Mouse (Mus musculus) c-Kit-negative CD71-positive TER-119-positive erythroid progenitor cells, embryonic 14.5 days (primary cell): ENCODE results near the gene Dock4.

Experiments
- DNase-seq: peaks from one replicate; pipeline ENCODE4 v3.0.0-alpha.2; 2013; ENCODE audit warnings: low read depth, low spot score

Dock4 gene

DNA sequence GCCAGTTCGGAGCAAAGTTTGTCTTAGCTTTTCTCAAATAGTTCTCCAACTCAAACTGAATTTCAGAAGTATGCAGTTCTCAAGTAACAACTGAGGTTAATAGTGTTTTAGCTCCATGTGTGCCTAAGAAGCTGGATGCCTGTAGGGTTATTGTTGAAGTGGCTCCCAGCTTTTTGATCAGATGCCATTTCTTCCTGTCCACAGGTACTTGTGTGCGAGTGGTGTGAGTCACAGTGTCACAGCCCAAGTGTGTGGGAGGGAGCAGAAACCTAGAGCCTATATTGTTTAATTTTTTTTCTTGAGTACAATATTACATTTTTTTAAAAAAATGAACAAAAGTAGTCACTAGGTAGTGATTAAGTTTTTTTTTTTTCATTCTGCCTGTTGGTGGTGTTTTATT, 313.5 kb downstream of the Dock4 start:
- no peak for DNase-seq

DNA sequence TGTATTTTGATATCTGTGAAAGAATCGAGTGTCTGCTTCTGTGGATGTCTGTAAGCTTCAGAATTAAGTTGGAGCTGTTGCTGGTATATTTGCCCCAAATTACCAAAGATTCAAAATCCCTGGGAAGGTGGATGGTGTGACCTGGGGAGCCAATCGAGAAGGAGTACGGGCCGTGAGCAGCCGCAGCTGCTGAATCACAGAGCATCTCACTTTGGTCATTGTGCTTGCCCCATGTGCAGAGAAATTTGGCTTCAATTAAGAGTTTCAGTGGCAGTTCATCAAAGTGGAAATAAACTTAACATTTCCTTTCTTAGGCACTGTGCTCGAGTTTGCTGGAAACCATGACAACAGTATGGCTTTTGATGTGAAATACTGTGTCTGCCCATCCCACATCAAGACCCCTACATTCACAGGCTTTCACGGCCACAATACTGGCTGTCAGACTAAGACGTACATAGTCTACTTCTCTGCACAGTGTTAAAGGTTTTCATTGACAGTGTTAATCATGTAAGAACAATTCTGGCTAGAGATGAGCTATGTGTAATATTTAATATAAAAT, 321.6 kb downstream of the Dock4 start:
- DNase-seq: no peak

DNA sequence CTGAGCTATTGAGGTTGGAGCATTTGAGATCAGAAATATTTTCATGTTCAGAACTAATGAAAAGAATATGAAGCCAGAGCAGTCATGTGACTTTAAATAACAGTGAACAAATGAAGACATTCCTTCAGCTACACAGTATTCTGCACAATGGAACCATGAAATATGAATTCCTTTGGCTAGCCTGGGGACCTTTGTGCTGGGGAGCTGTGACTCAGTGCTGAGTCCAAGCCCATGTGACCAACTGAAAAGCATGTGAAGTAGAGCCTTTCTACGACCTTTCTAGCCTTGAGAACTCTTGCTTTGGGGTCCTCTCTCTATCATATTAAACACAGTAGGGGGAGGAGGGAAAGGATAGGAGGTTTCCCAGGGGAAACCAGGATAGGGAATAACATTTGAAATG, 327.3 kb downstream of the Dock4 start:
- no peak for DNase-seq

DNA sequence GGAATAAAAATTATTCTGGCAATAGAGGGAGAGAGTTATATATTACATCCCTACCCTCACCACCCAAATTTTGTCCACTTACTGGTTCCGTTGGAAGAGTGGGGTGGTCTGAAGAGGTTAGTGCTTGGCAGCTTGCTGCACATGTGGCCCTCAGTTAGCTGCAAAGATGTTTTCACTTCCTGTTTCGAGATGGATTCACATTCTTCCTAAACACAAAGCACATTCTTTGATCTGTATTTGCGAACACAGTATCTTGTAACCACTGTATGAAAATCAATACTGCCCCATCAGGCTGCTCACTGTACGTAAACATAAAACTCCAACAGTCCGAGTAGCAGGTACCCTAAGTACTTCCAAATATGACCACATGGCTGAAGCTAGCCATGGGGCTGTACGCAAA, 335.8 kb downstream of the Dock4 start:
- no peak for DNase-seq

- DNase-seq: no peak
Observed at GRCm38 (mm10) chr12:40788621-40789111, 342.9 kb downstream of the Dock4 start.

DNA sequence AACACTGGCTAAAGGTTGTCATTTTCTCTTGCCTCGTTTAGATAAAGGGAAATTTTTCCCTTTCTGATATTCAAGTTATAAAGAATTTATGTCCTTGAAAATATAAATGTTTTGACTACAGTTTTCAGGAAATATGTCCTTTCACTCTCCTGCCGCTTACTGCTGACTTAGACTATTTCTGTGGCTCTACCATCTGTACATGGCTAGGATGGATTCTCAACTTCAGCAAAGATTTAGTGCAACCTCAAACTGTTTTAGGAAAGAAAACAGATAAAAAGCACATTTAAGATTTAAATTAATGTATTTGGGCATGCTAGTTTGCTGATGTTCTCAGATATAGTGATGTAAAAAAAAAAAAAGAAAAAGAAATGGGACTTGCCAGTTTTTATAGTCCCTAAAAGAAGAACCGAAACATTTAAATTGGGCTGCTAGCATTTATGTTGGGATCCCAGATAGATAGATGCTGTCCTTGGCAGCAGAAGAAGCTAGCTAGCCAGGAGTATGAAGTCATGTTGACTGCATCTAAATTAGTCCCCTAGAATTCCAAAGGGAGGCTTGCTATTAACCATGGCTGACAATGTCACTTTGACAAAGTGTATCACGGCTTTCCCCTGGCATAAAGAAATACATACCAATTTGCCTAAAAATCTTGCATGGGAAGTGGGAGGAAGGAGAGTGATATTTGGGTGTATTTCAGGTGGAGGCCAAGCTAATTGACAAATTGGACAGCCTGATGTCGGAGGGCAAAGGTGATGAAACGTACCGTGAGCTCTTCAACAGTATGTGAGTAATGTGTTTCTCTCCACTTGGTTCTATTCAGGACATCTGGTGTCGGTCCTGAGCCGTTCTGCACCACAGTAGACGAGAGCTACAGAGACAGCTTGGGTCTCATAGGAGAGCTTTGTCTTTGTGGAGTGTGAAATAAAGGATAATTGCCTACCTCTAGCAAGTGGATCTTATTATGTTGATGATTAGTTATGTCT, 343.9 kb downstream of the Dock4 start:
- no peak for DNase-seq

- no peak for DNase-seq
Observed at GRCm38 (mm10) chr12:40791221-40791620, 345.5 kb downstream of the Dock4 start.

DNA sequence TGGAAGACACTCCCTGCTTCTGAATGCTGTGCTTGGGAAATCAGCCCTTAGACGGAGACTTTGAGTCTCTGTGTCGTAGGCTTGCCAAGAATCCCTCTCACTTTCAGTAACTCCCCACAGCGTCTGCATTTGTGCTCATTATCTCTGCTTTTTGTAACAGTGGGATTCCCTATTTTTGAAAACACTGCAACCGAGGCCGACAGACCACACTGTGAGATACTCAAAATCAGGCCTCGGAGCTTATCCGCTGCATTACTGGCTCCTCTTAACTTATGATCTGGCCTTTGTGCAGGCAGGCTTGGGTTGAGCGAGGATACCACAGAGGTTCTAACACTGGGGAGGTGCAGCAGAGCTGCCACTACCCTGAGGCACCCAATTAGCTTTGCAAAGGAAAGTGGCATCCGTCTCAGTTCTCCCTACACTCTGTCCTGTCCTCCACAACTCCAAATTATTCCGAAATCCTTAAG, 346.5 kb downstream of the Dock4 start:
- DNase-seq: no peak

- no peak for DNase-seq
Observed at GRCm38 (mm10) chr12:40794066-40794465, 348.3 kb downstream of the Dock4 start.

DNA sequence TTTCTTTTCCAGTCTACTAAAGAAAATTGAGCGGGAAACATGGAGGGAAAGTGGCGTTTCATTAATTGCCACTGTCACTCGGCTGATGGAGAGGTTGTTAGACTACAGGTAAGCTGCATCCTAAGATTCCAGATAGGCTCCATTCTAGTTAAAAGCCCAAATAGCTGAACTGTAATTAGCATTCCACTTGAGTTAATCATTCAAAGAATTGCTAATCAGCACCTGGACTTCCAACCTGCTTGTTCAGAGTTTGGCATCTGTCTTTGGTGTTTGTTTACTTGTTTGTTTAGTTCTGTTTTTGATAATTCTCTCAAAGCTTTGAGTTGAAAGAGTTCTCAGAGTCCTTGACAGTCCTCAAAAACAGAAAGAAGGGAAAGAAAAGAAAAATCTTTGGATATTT, 349.0 kb downstream of the Dock4 start:
- no peak for DNase-seq

DNA sequence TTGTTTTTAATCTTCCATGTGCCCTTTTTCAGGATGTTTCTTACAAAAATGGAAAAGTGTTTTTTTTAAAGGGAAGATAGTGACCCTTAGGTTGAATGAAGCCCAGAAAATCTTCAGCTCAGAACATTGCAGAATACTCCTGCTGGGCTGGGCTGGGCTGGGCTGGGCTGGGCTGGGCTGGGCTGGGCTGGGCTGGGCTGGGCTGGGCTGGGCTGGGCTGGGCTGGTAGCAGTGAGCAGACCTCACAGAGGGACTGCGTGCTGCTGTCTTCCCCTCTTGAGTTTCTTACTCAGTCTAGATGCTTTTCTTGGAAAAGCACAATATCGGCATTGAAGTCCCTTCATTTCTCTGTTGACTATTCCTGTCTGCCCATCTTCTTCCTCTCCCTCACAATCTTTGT, 350.0 kb downstream of the Dock4 start:
- no peak for DNase-seq

DNA sequence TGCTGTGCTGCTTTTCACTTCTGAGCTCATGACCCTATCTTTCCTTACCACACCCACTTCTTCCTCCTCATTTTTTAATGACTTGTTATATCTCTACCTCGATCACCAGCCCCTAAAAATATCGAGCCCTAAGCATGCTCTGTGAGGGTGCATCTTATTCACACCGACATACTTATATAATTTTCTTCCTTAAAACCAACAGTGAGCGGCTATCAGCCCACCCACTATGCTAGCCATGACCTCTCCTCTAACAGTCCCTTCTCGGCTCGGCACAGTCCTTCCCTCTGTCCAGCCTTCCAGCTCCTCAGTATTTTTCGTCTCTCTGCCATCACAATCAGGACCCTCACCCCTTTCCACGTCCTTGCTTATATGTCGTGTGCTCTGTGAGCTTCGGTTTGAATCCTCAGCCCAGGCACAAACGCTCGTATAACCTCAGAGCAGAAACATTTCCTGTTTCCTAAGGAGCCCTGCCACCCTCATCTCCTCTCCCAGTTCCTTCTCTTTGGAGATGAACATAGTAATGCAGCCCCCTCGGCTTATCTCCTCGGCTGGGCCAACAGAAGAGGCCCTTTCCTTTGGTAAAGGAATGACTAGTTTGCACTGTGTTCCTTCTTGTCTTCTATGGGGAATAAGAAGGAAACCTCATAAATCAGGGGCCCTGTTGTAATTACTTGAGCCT, 351.2 kb downstream of the Dock4 start:
- no peak for DNase-seq

- DNase-seq: no peak
Observed at GRCm38 (mm10) chr12:40797561-40798343, 352.0 kb downstream of the Dock4 start.

DNA sequence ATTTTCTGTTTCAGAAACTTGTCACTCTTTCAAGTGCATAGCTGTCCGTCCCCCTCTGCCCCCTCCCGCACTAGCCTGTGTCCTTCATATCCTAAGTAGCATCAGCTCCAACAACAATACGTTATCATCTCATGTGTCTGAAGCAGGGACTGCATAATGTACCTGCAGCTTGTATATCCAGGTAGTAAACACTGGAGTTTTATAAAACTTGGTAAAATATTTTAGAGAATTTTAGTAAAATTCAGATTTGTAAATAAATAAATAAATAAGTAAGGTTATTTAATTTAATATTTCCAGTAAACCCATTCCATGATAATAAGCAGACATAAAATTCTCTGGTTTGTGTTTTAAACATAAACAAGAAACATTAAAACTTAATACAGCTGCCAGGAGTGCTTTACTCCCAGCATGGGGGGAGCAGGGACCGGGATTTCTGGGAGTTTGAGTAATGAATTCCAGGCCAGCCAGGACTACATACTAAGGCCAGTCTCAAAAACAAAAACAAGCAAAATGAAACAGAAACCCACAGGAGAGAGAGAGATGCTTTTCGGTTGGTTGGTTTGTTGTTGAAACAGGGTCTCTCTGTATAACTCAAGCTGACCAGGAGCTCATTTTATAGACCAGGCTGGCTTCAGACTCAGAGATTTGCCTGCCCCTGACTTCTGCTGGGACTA, 352.7 kb downstream of the Dock4 start:
- DNase-seq: no peak

DNA sequence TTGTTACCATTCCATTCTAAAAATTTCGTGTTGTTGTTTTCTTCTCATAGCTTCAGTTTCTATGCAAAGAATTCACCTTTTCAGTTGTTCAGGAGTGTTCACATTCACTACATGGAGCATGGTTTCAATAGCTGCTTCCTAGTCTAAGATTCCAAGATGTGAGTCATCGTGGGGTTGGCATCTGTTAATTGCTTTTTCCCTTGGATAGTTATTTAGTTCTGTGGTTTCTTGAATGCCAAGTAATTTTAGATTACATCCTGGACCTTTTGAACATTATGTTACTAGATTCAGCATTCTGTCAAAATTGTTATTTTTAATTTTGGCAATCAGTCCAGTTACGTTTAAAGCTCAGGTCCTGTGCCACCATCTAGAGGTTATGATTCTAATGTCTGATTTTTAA, 355.7 kb downstream of the Dock4 start:
- DNase-seq: no peak

- no peak for DNase-seq
Observed at GRCm38 (mm10) chr12:40805257-40805656, 359.5 kb downstream of the Dock4 start.

DNA sequence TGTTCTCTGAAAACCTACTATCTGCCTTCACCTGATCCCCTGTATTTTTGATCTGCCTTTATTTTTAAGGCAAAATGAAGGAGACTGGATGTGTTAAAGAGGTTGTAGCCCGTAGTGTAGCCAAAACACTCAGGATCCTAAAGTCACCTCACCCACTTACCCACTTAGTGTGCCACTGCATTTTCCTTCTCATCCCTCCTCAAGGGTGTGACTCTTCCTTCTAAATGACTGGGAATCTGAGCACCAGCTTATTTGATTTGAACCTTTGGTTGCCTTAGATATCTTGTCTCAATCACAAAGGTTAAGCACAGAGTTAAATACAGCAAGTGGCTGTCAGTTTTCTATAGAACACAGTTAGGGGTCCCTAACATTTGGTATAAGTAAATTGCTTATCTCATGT, 362.2 kb downstream of the Dock4 start:
- DNase-seq: no peak

- DNase-seq: no peak
Observed at GRCm38 (mm10) chr12:40813474-40813873, 367.7 kb downstream of the Dock4 start.

GRCm38 (mm10) chr12:40814659-40815363, 369.1 kb downstream of the Dock4 start:
- DNase-seq: no peak

DNA sequence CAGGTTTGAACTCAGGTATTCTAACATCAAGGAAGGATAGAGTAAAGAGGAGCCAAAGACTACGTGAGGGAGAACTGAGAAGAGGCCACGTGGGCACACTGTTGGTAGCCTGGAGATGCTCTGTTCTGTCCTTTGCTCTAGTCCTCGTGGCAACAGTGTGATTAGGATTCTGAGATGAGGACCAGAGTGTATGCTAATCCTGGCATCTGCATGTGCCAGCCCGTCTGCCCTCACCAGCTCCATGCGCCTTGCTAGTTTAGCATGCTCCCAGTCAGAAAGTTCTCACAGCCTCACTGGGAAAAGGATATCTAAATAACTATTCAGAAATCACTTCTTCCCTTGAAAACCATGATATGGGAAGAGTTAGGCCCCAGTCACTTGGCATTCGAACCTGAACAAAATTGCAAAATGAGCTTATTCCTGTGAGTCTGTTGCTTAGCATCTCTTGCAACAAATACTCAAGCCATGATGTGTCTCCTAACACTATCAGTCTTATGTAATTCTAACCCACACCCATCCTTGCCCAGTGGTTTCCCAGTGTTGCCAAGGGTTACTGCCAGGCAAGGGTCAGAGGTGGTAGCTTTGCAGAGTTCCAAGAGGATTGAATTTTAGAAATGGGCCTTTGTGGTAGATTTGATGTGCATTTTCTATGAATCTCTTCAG, 372.4 kb downstream of the Dock4 start:
- no peak for DNase-seq
